Mouse (Mus musculus): ENCODE results near the gene Rapgef1. TPM values are rescaled to one million over a fixed set of nuclear protein-coding genes. Genes with fewer than 3 reads are reported as not detected.

The Rapgef1 gene
- 83.7 and 86.3 TPM in 2 replicates for polyA plus RNA-seq (2012; rRNA removed; ENCODE audit: low replicate concordance)

GRCm38 (mm10) chr2:29619484-29620300 lies at the start of gene Rapgef1:
Rapgef1 (plus strand) TSS chr2:29619720.

GRCm38 (mm10) chr2:29751497-29751896 lies 132.0 kb downstream of the Rapgef1 start, which contains the start of gene Gm13420:
Gm13420 (minus strand) TSS chr2:29751685.

GRCm38 (mm10) chr2:29787104-29787917 lies 167.8 kb downstream of the Rapgef1 start, which contains the start of gene Coq4:
Coq4 (plus strand) TSS chr2:29787493.

GRCm38 (mm10) chr2:29787937-29788681 lies 168.6 kb downstream of the Rapgef1 start, which contains the start of gene Trub2:
Trub2 (minus strand) TSS chr2:29788502.

Other genes starting within 250 kb of the Rapgef1 start
- 0.24 and 0.56 TPM in 2 replicates for gene Gm13420, start 132.0 kb downstream of the Rapgef1 start, polyA plus RNA-seq (2012; rRNA removed; ENCODE audit: low replicate concordance)
- gene Gm13547, start 139.6 kb downstream of the Rapgef1 start, polyA plus RNA-seq (2012; rRNA removed; ENCODE audit: low replicate concordance) = not detected in 2 replicates
- gene Coq4, start 167.8 kb downstream of the Rapgef1 start, polyA plus RNA-seq (2012; rRNA removed; ENCODE audit: low replicate concordance) = 45.0 and 78.6 TPM in 2 replicates
- gene Trub2, start 168.8 kb downstream of the Rapgef1 start, polyA plus RNA-seq (2012; rRNA removed; ENCODE audit: low replicate concordance) = 46.3 and 62.8 TPM in 2 replicates
- gene Slc27a4, start 182.9 kb downstream of the Rapgef1 start, polyA plus RNA-seq (2012; rRNA removed; ENCODE audit: low replicate concordance) = 42.1 and 42.9 TPM in 2 replicates
- 43.2 and 50.1 TPM in 2 replicates for gene Urm1, start 200.4 kb downstream of the Rapgef1 start, polyA plus RNA-seq (2012; rRNA removed; ENCODE audit: low replicate concordance)
- gene Cercam, start 249.4 kb downstream of the Rapgef1 start, polyA plus RNA-seq (2012; rRNA removed; ENCODE audit: low replicate concordance) = 30.0 and 31.6 TPM in 2 replicates